Mouse (Mus musculus) stomach, postnatal 0 days (tissue): ENCODE measurements around the gene Astl.

Source experiments
- CTCF ChIP-seq: IDR thresholded peaks from 2 replicates; pipeline ENCODE4 v1.5.1; 2016; ENCODE audit warnings: antibody characterized with exemption, low read depth, mild to moderate bottlenecking, moderate library complexity
- EP300 ChIP-seq: optimal IDR thresholded peaks from 2 replicates; pipeline ENCODE3; 2016; ENCODE audit warnings: antibody characterized with exemption

GRCm38 (mm10) chr2:127314467-127315154, 23.8 kb upstream of the Astl start:
- TF ChIP-seq CTCF = no peak
- no peak for TF ChIP-seq EP300
